Mouse (Mus musculus) spleen, adult 2 months (tissue): ENCODE measurements at regions not wholly inside any gene's neighbourhood (a gene's known extent, or its start where the extent isn't known, plus 50 kb on each side); places are given as distances from the start of the nearest gene placed in this dataset.

ENCODE experiments used
- DNase-seq, 2 experiments: peaks; one replicate each; pipeline versions ENCODE4 v3.0.0 to v3.0.0-alpha.2; 2012 to 2021; ENCODE audit warnings: low spot score in 2 of 2, low read depth in 1 of 2
- H3K27ac ChIP-seq: fragments of 200-500 bp; 2 replicates; pipeline ENCODE4 v1.5.1; 2012; ENCODE audit warnings: low read length, inconsistent platforms; ENCODE audit not compliant: insufficient read depth
- H3K27me3 ChIP-seq: fragments of 200-500 bp; 2 replicates; pipeline ENCODE4 v1.6.1; 2012; ENCODE audit warnings: mild to moderate bottlenecking, moderate library complexity, low read length, inconsistent platforms; ENCODE audit not compliant: control insufficient read depth, insufficient read depth
- H3K36me3 ChIP-seq: fragments of 200-500 bp; 2 replicates; pipeline ENCODE4 v1.6.1; 2012; ENCODE audit warnings: mild to moderate bottlenecking, low read length, inconsistent platforms; ENCODE audit not compliant: control insufficient read depth, insufficient read depth
- H3K4me1 ChIP-seq: fragments of 200-500 bp; 2 replicates; pipeline ENCODE4 v1.6.1; 2011; ENCODE audit warnings: inconsistent platforms; ENCODE audit not compliant: control insufficient read depth, insufficient read depth, insufficient read length
- H3K4me3 ChIP-seq: fragments of 200-500 bp; 2 replicates; pipeline ENCODE4 v1.5.1; 2011; ENCODE audit warnings: mild to moderate bottlenecking, inconsistent platforms; ENCODE audit not compliant: insufficient read depth, insufficient read length; ENCODE audit errors: extremely low read depth
- CTCF ChIP-seq: fragments of 200-500 bp; IDR thresholded peaks from 2 replicates; pipeline ENCODE4 v1.5.1; 2011; ENCODE audit warnings: mild to moderate bottlenecking, inconsistent platforms; ENCODE audit not compliant: insufficient read depth, insufficient read length, insufficient replicate concordance; ENCODE audit errors: extremely low read depth
- POLR2A ChIP-seq: fragments of 200-500 bp; IDR thresholded peaks from 2 replicates; pipeline ENCODE4 v1.6.1; 2011; ENCODE audit warnings: low read depth, low read length, inconsistent platforms
- WGBS: fragments of 180-500 bp; shearing (Covaris S2); methylation state at CpG from one replicate; pipeline ENCODE4 v1.1.7; 2018; 5-methylcytosine and 5-hydroxymethylcytosine counted together

DNA sequence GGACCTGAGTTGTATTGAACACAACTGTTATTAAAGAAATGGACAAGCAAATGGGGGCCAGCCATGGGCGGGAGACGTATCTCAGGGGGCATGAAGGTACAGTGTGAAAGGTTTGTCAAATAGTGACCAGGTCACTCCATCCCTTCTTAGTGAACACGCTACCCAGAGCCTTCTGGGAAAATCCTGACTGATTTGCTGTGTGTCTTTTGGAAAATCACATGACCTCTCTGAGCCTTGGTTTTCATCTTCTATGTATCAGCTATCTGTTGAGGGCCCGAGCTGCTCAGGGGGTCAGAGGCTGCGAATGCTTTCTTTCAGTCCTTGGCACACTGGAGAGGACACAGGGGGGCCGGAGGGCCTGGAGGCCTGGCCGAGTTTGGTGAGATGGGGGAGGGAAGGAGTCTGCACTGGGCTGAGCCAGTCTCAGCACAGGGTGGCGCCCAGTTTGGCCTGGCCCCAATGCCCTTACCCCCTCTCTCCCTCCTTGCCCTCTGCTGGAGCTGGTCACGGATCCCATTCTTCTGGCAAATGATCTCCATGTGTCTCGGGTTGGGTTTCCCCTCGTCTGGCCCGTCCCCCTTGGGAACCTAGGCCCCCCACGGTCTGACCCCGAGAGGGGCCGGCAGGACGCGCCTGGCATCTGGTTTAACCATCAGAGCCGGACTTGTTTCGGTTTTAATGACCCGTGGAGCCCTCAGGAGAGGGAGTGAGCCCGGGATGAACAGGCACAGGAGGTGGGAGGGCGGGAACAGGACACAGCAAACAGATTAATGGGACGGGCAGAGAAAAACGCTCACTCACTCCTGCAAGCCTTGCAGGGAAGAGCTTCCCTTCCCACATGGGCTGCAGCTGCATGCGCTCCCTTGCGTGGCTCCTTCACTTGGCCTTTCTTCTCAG is 113.7 kb downstream of the Mn1 start:
- Histone ChIP-seq H3K27me3 (no peaks in the 10 kb centered on the region), H3K36me3 (no peaks in the 10 kb centered on the region), H3K27ac (no peak overlapping the region), H3K4me1 (no peaks in the 10 kb centered on the region), H3K4me3 (no peak overlapping the region)
- TF ChIP-seq POLR2A (no peak), CTCF (no peak)
- DNase-seq, result no peak
- 71% methylated on average over 26 of the region's 26 CpGs for WGBS

DNA sequence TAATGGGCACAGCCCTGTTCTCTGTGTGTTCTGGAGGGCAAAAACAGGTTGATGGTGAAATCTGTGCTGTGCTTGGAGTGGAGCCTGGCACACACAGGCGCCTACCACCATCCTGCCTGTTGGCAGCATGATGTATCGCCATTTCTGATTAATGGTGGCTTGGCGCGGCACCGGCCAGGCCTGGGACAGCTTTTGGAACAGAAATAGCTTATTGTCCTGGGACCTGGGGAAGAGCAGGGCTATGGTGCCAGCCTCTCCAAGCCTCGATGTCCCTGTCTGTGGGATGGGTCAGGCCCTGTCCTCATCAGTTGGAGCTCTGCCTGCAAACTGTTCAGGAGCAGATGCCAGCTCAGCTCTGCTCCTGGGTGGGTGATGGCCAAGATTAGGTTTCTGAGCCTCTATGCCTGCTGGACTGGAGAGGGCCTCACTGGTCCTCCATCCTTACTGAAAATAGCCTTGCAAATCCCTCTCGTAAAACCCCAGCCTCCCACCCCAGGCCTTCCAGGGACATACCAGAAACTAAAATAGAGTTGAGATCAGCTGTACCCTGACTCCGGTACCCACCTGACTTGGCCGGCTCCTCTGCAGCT is 115.4 kb downstream of the Mn1 start:
- DNase-seq, result no peak
- Histone ChIP-seq H3K27me3 (no peaks in the 10 kb centered on the region), H3K36me3 (no peaks in the 10 kb centered on the region), H3K27ac (no peak overlapping the region), H3K4me1 (no peaks in the 10 kb centered on the region), H3K4me3 (no peak overlapping the region)
- 93% methylated on average over 9 of the region's 9 CpGs for WGBS
- no peak for TF ChIP-seq CTCF
- no peak for TF ChIP-seq POLR2A

DNA sequence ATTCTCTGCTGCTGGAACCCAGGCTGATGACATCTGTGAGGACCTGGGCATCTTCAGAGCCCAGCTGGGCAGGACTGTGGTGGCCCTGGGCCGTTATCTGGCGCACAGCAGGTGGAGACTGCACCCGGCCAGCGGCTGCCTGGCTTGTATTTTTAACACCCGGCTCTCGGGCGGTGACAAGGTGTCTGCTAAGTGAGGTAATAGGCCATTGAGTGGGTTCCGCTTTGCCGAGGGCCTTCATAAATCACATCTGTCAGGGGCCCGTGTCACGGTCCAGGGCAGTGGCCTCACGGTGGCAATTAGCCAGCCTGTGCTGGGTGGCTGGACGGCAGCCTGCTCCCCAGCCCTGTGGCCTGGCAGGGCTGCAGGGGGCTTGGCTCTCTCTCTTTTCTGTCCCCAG is 118.8 kb downstream of the Mn1 start:
- no peak for TF ChIP-seq CTCF
- TF ChIP-seq POLR2A, result no peak
- 19% methylated on average over 13 of the region's 13 CpGs for WGBS
- no peaks in the 10 kb centered on the region for H3K27me3 ChIP-seq
- DNase-seq, result no peak
- no peaks in the 10 kb centered on the region for H3K36me3 ChIP-seq
- H3K27ac ChIP-seq, result no peak overlapping the region
- no peak overlapping the region for H3K4me3 ChIP-seq
- H3K4me1 ChIP-seq, result no peaks in the 10 kb centered on the region

DNA sequence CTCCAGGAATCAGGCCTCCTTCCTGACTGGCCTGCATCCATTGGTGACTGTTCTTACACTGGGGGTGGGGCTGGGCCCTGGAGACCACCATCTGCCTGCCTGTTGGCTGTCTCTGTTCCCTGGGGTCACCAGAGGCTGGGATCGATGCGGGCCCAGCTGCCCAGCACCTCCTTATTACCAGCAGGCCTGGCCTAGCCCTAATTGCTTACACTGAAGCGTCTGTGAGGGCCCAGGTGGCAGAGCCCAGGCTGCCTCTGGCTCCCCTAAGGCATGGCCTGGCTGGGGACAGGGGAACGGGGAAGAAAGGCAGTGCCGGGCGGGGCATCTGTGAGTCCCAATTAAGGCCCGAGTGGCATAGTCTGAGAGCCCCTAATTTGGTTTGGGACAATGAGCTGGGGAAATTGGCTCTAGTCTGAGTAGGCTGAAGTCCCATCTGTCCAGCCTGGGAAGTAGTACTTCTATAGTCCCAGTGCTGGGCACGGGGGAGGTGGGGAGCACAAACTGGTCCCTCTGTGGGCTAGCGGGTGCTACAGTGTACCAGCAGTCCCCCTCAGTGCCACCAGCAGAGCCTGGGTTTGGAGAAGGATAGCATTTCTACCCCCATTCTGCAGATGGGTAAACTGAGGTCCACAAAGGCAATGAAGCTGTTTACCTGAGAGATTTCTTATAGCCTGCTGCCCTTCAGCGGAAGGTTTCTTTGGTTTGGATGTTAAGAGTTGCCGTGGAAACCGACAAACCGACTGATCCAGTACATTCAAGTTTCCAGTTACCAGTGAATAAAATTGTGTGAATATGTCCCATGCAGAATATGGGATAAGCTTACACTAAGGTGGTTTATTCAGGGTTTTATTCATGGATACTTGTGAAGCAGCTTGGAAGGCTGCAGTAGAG is 121.6 kb downstream of the Mn1 start:
- WGBS, result 84% methylated on average over 13 of the region's 13 CpGs
- H3K4me3 ChIP-seq, result no peak overlapping the region
- no peaks in the 10 kb centered on the region for H3K4me1 ChIP-seq
- DNase-seq, result no peak
- H3K27ac ChIP-seq, result no peak overlapping the region
- H3K27me3 ChIP-seq, result no peaks in the 10 kb centered on the region
- H3K36me3 ChIP-seq, result no peaks in the 10 kb centered on the region
- TF ChIP-seq POLR2A, result no peak
- TF ChIP-seq CTCF, result no peak

DNA sequence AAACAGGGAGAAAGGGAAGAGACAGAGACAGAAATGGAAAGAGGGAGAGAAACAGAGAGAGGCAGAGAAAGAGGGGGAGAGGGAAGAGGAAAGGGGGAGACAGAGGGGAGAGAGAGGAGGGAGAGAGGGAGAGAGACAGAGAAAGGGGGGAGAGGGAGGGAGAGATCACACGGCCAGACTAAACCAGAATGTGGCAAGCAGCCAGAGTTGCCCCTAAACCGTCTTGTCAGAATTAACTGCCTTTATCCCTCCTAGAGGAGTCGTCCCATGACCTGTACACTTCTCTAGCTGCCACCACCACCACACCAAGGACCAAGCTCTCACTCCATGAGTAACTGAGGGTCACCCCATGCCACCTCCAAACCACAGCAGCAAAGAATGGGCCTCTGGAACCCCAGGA is 123.3 kb downstream of the Mn1 start:
- no peaks in the 10 kb centered on the region for H3K27me3 ChIP-seq
- H3K4me3 ChIP-seq, result no peak overlapping the region
- no peak overlapping the region for H3K27ac ChIP-seq
- no peak for DNase-seq
- H3K36me3 ChIP-seq, result no peaks in the 10 kb centered on the region
- 23% methylated on average over 3 of the region's 3 CpGs for WGBS
- H3K4me1 ChIP-seq, result no peaks in the 10 kb centered on the region
- TF ChIP-seq CTCF, result no peak

DNA sequence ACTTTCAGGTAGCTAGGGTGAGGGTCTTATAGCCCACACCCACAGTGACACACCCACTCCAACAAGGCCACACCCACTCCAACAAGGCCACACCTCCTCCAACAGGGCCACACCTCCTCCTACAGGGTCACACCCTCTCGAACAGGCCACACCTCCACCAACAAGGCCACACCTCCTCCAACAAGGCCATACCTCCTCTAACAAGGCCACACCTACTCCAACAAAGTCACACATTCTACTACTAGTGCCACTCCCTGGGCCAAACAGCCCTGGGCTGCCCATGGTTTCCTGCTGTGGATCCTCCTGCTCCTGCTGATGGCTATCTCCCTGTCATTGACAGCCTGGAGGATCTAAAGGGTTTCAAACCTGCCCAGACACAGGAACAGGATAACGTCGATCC is 124.9 kb downstream of the Mn1 start:
- Histone ChIP-seq H3K4me3 (no peak overlapping the region), H3K4me1 (no peaks in the 10 kb centered on the region), H3K27me3 (no peaks in the 10 kb centered on the region), H3K36me3 (no peaks in the 10 kb centered on the region), H3K27ac (no peak overlapping the region)
- DNase-seq, result no peak
- no peak for TF ChIP-seq CTCF
- no peak for TF ChIP-seq POLR2A
- WGBS, result 82% methylated on average over 3 of the region's 3 CpGs
